ENCODE assay signal across 10 mouse cellular contexts in the genomic region with DNA sequence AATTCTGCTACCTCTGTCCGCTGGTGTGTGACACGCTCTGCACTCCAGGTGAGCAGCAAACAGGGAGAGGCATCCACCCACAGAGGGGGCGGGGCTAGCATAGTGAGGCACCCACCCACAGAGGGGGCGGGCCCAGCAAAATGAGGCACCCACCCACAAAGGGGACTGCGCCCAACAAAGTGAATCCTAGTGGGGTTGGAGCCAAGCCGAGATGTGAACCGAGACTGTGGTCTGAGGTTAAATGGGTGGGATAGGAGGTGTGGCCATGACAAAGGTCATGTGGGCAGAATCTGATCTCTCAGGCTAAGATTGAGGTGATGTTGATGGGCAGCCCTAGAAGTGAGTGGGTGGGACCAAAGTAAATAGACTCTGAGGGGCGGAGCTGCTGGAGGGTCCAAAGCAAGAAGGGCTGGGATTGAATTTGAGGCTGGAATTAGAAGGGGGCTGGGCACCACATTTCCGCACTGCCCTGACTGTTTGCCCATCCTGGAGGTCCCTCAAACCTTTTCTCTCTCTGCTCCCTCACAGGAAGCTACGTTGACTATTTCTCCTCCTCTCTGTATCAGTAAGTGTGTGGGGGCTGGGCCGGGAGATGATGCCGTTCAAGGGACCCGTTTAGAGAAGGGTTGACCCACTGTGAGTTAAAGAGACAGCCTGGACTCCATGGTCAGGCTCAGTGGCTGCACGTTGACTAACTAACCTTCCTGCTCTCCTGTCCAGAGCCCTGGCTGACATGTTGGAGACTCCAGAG. TPM values are rescaled to one million over a fixed set of nuclear protein-coding genes. Genes with fewer than 3 reads are reported as not detected.
A peak's percentile ranks its signal among the peaks of the same experiment; 100 is the strongest.
DNase-seq lines count a peak whose midpoint lies in the region; ATAC-seq and TF ChIP-seq lines count a peak whose summit lies in the region.
"Had no signal": no experiment of that assay in that cellular context is flagged by ENCODE, and none has a peak within 500 bp of the region (broad histone marks: within the 10 kb centered on the region; RNA-seq: fewer than 3 reads in every experiment).

No protein-coding gene starts in this region.

- peak overlapping the region; percentile 61 for H3K27ac ChIP-seq in stomach, postnatal 0 days (replicated peaks)

- no peak for TF ChIP-seq CTCF in stomach, postnatal 0 days (IDR thresholded peaks at IDR 0.05; ENCODE audit: low read depth)

- peak overlapping the region; percentile 72 for H3K4me2 ChIP-seq in stomach, postnatal 0 days (replicated peaks; ENCODE audit: low read depth)

- 4% methylated on average over 14 of the region's 14 CpGs for WGBS in stomach, postnatal 0 days

- H3K4me3 ChIP-seq in stomach, postnatal 0 days (ENCODE audit: low read depth, low read length), result no peak overlapping the region

- H3K4me1 ChIP-seq in stomach, postnatal 0 days (replicated peaks; ENCODE audit: control insufficient read depth, insufficient read depth), result peaks cover 22% of the 10 kb centered on the region; the same call in 1 of the 2 replicates

- ATAC-seq in granulocyte monocyte progenitor cell, adult 5-6 weeks (replicated peaks; ENCODE audit: poor library complexity, severe bottlenecking), result 0 out of 2 replicates have a peak, but pooled peaks have one; percentile 2
- ATAC-seq in stomach, postnatal 0 days (ENCODE audit: low FRiP score, low TSS enrichment), result 0 out of 2 replicates have a peak, but pooled peaks have one; percentile 9

- no peak for TF ChIP-seq EP300 in stomach, postnatal 0 days (optimal IDR thresholded peaks at IDR 0.05)

- peak; percentile 40 for DNase-seq in cerebellum, adult 8-10 months
- no peak for DNase-seq in cerebellum, adult 11-12 months
- peak; percentile 24 to 52 for DNase-seq in CD8-positive naive resting alpha-beta T cell, adult 2 months (ENCODE audit: low read depth in 2 of 2, low spot score in 2 of 2)
- DNase-seq in kidney, postnatal 14 days, result peak; percentile 69
- peak; percentile 64 to 75 for DNase-seq in lung, postnatal 4 days
- DNase-seq in stomach, postnatal 0 days (ENCODE audit: low spot score), result peak; percentile 89
- DNase-seq in adrenal gland, postnatal 25 days, result no peak

- no peaks in the 10 kb centered on the region for H3K27me3 ChIP-seq in stomach, postnatal 0 days (ENCODE audit: control insufficient read depth, insufficient read depth, low read length)

- H3K9ac ChIP-seq in stomach, postnatal 0 days (ENCODE audit: low read length), result no peak overlapping the region

- H3K9me3 ChIP-seq in stomach, postnatal 0 days (ENCODE audit: control insufficient read depth, low read length), result no peaks in the 10 kb centered on the region
- H3K9me3 ChIP-seq: G1E had no signal

- H3K36me3 ChIP-seq in stomach, postnatal 0 days (ENCODE audit: control insufficient read depth, insufficient read depth, low read length), result no peaks in the 10 kb centered on the region
- H3K36me3 ChIP-seq: G1E had no signal

RNA-seq across cellular contexts. Expression of a gene that starts 3.2 kb away (rescaled TPM):
- not detected in 2 replicates for total RNA-seq in granulocyte monocyte progenitor cell, adult 5-6 weeks (2014; fragmentation: Nextera tagmentation)
- not detected in 2 replicates for total RNA-seq in granulocyte monocyte progenitor cell, adult 5-6 weeks (2017)
- 0.80 and 0.85 TPM in 2 replicates for polyA plus RNA-seq in stomach, postnatal 0 days (2015; fragmentation: Nextera tagmentation; extraction: Ambion mirVana)
- total RNA-seq in adrenal gland, postnatal 25 days (2021), result 0.18 TPM in 1 of 2 replicates, not detected in the other
- polyA plus RNA-seq: G1E had no signal

RNA-seq across cellular contexts. Expression of a gene that starts 4.8 kb away (rescaled TPM):
- total RNA-seq in granulocyte monocyte progenitor cell, adult 5-6 weeks (2014; fragmentation: Nextera tagmentation), result 5.4 and 6.3 TPM in 2 replicates
- 2.4 and 3.9 TPM in 2 replicates for total RNA-seq in granulocyte monocyte progenitor cell, adult 5-6 weeks (2017)
- polyA plus RNA-seq in stomach, postnatal 0 days (2015; fragmentation: Nextera tagmentation; extraction: Ambion mirVana), result 22.7 and 23.7 TPM in 2 replicates
- total RNA-seq in adrenal gland, postnatal 25 days (2021), result 9.3 and 14.2 TPM in 2 replicates

RNA-seq across cellular contexts. Expression of a gene that starts 28.5 kb away (rescaled TPM):
- total RNA-seq in granulocyte monocyte progenitor cell, adult 5-6 weeks (2014; fragmentation: Nextera tagmentation), result 1.2 TPM in 1 of 2 replicates, not detected in the other
- not detected in 2 replicates for total RNA-seq in granulocyte monocyte progenitor cell, adult 5-6 weeks (2017)
- polyA plus RNA-seq in stomach, postnatal 0 days (2015; fragmentation: Nextera tagmentation; extraction: Ambion mirVana), result 6.0 and 7.1 TPM in 2 replicates
- 1.9 and 2.9 TPM in 2 replicates for total RNA-seq in adrenal gland, postnatal 25 days (2021)

RNA-seq across cellular contexts. Expression of a gene that starts 32.0 kb away (rescaled TPM):
- total RNA-seq in granulocyte monocyte progenitor cell, adult 5-6 weeks (2014; fragmentation: Nextera tagmentation), result not detected in 2 replicates
- total RNA-seq in granulocyte monocyte progenitor cell, adult 5-6 weeks (2017), result 1.9 TPM in 1 of 2 replicates, not detected in the other
- 5.9 and 6.1 TPM in 2 replicates for polyA plus RNA-seq in stomach, postnatal 0 days (2015; fragmentation: Nextera tagmentation; extraction: Ambion mirVana)
- 8.7 TPM in 1 of 2 replicates, not detected in the other for total RNA-seq in adrenal gland, postnatal 25 days (2021)
- total RNA-seq: gastrocnemius, adult 8-10 months had no signal

RNA-seq across cellular contexts. Expression of a gene that starts 57.2 kb away (rescaled TPM):
- 259 and 270 TPM in 2 replicates for total RNA-seq in granulocyte monocyte progenitor cell, adult 5-6 weeks (2014; fragmentation: Nextera tagmentation)
- total RNA-seq in granulocyte monocyte progenitor cell, adult 5-6 weeks (2017), result 374 and 382 TPM in 2 replicates
- 73.7 and 78.8 TPM in 2 replicates for polyA plus RNA-seq in stomach, postnatal 0 days (2015; fragmentation: Nextera tagmentation; extraction: Ambion mirVana)
- 361 and 425 TPM in 2 replicates for total RNA-seq in adrenal gland, postnatal 25 days (2021)

Comparison
In these comparisons a context has a peak if more than half of its experiments do, and no peak if none do; other contexts are left out.
1. DNase-seq: peak in cerebellum, adult 8-10 months (single experiment), CD8-positive naive resting alpha-beta T cell, adult 2 months (2 of 2), kidney, postnatal 14 days (single experiment), lung, postnatal 4 days (2 of 2) and stomach, postnatal 0 days (single experiment); none in cerebellum, adult 11-12 months (single experiment) and adrenal gland, postnatal 25 days (single experiment).